In the genomic region with DNA sequence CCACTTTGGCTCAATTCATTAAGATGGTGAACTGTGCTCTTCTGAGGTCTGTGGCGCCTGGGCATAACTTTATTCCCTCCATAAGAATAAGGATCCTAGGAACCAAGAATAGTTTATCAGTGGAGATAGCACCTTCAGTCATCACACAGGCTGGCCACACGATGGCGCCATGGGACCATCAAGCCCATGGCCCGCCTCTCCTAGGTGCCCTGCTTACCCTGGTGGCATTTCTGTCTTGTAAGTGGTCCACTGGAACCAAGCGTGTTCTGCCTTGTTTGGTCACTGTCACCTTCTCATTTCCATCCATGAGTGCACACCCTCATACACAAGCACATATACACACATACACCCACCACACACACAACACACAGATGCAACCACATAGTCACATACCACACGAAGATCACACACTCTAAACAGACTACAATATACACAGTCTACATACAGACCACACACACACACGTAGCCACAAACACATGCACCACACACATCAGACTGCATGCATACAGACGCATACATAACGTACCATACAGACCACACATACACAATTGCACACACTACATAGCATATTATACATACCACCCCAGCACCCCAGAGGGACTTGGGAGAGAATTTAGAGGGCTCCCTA, we compare ENCODE assay signal across 8 mouse cellular contexts.
DNase-seq lines count a peak whose midpoint lies in the region; ATAC-seq and TF ChIP-seq lines count a peak whose summit lies in the region.
"Had no signal": no experiment of that assay in that cellular context is flagged by ENCODE, and none has a peak within 500 bp of the region (broad histone marks: within the 10 kb centered on the region; RNA-seq: fewer than 3 reads in every experiment).

No protein-coding gene starts in this region.

- no peak overlapping the region for H3K9ac ChIP-seq in forebrain, embryonic 16.5 days (replicated peaks; ENCODE audit: low read depth, low read length)
- no peak overlapping the region for H3K9ac ChIP-seq in lung, embryonic 14.5 days
- H3K9ac ChIP-seq: heart, embryonic 13.5 days had no signal

- H3K36me3 ChIP-seq in forebrain, embryonic 16.5 days (ENCODE audit: control insufficient read depth, insufficient read depth) = no peaks in the 10 kb centered on the region
- no peaks in the 10 kb centered on the region for H3K36me3 ChIP-seq in lung, embryonic 14.5 days (ENCODE audit: insufficient read depth)
- H3K36me3 ChIP-seq: heart, embryonic 13.5 days had no signal

- peak; percentile 90 for TF ChIP-seq CTCF in lung, embryonic 14.5 days (IDR thresholded peaks at IDR 0.05; ENCODE audit: low read depth)

- H3K4me1 ChIP-seq in forebrain, embryonic 16.5 days (replicated peaks; ENCODE audit: control insufficient read depth, insufficient read depth, low read length) = peaks cover 5% of the 10 kb centered on the region; the same call in 1 of the 2 replicates
- H3K4me1 ChIP-seq in lung, embryonic 14.5 days (ENCODE audit: insufficient read depth) = no peaks in the 10 kb centered on the region
- H3K4me1 ChIP-seq: heart, embryonic 13.5 days had no signal

- no peak overlapping the region for H3K4me3 ChIP-seq in forebrain, embryonic 16.5 days (replicated peaks; ENCODE audit: low read length)
- no peak overlapping the region for H3K4me3 ChIP-seq in lung, embryonic 14.5 days (ENCODE audit: low read depth, low read length)
- H3K4me3 ChIP-seq: heart, embryonic 13.5 days had no signal

- DNase-seq in 3134 (ENCODE audit: extremely low read depth, insufficient read length, low spot score) = peak; percentile 15
- peak; percentile 7 for DNase-seq in CD4-positive helper T cell, adult 2 months (ENCODE audit: low read depth, low spot score)
- DNase-seq in c-Kit-positive CD71-positive TER-119-negative erythroid progenitor cells, embryonic 14.5 days (ENCODE audit: low read depth) = peak; percentile 9
- peak; percentile 30 for DNase-seq in kidney, adult 9 months
- peak; percentile 76 for DNase-seq in lung, embryonic 14.5 days
- peak; percentile 59 for DNase-seq in ovary, postnatal 36 days (ENCODE audit: low spot score)

- 41% methylated on average over 9 of the region's 9 CpGs for WGBS in forebrain, embryonic 16.5 days
- 37% methylated on average over 9 of the region's 9 CpGs for WGBS in lung, embryonic 14.5 days

- H3K27ac ChIP-seq in forebrain, embryonic 16.5 days (ENCODE audit: low read length) = no peak overlapping the region
- H3K27ac ChIP-seq in lung, embryonic 14.5 days (ENCODE audit: low read depth) = no peak overlapping the region
- H3K27ac ChIP-seq: heart, embryonic 13.5 days had no signal

- peak; percentile 59 for ATAC-seq in forebrain, embryonic 16.5 days
- ATAC-seq in lung, embryonic 14.5 days (ENCODE audit: insufficient read depth) = peak; percentile 54; the same call in 1 of the 2 replicates

- no peak overlapping the region for H3K4me2 ChIP-seq in forebrain, embryonic 16.5 days (ENCODE audit: low read length)
- H3K4me2 ChIP-seq in lung, embryonic 14.5 days = no peak overlapping the region
- H3K4me2 ChIP-seq: heart, embryonic 13.5 days had no signal

- no peaks in the 10 kb centered on the region for H3K9me3 ChIP-seq in forebrain, embryonic 16.5 days (ENCODE audit: control insufficient read depth, low read length)
- no peaks in the 10 kb centered on the region for H3K9me3 ChIP-seq in lung, embryonic 14.5 days (ENCODE audit: low read depth, low read length)
- H3K9me3 ChIP-seq: heart, embryonic 13.5 days had no signal

- H3K27me3 ChIP-seq in forebrain, embryonic 16.5 days (replicated peaks; ENCODE audit: control insufficient read depth, insufficient read depth, low read length) = 0 out of 2 replicates have a peak, but pooled peaks cover 2% of the 10 kb centered on the region
- H3K27me3 ChIP-seq in lung, embryonic 14.5 days (ENCODE audit: insufficient read depth, low read length) = no peaks in the 10 kb centered on the region

Comparison
In these comparisons a context has a peak if more than half of its experiments do, and no peak if none do; other contexts are left out.
1. DNase-seq: peak in every context shown above with its lines; median percentile 76 in lung, embryonic 14.5 days; 59 in ovary, postnatal 36 days; 30 in kidney, adult 9 months; 15 in 3134; 9 in c-Kit-positive CD71-positive TER-119-negative erythroid progenitor cells, embryonic 14.5 days; 7 in CD4-positive helper T cell, adult 2 months.